Mouse (Mus musculus) G1E (cell line): ENCODE data around the gene Rimklb. TPM values are rescaled to one million over a fixed set of nuclear protein-coding genes. Genes with fewer than 3 reads are reported as not detected.
"Not testable (repeated sequence)": the region's sequence is repeated elsewhere in the genome, so short reads cannot be mapped to it uniquely, and the experiment has no call there.

Source experiments
- ATAC-seq: 2 replicates; pipeline ENCODE4 v1.8.0; 2016; ENCODE audit warnings: mild to moderate bottlenecking; ENCODE audit not compliant: insufficient number of reproducible peaks, poor library complexity, low FRiP score, severe bottlenecking; ENCODE audit errors: extremely low read depth
- DNase-seq: peaks from one replicate; pipeline ENCODE4 v3.0.0; 2012; ENCODE audit warnings: low spot score
- H3K27me3 ChIP-seq: 2 replicates; pipeline ENCODE4 v1.6.1; 2012; ENCODE audit warnings: mild to moderate bottlenecking, low read length, inconsistent platforms; ENCODE audit not compliant: insufficient read depth
- H3K36me3 ChIP-seq: replicated peaks from 2 replicates; pipeline ENCODE3; 2012; ENCODE audit warnings: mild to moderate bottlenecking, inconsistent platforms
- H3K4me1 ChIP-seq: 2 replicates; pipeline ENCODE4 v1.6.1; 2012; ENCODE audit warnings: low read depth, low read length, inconsistent platforms, mixed read lengths; ENCODE audit not compliant: insufficient read depth
- H3K4me3 ChIP-seq: 2 replicates; pipeline ENCODE4 v1.5.1; 2012; ENCODE audit warnings: low read depth, mild to moderate bottlenecking, inconsistent platforms, low read length, moderate library complexity, mixed read lengths
- H3K9me3 ChIP-seq: replicated peaks from 2 replicates; pipeline ENCODE4 v1.6.1; 2012; ENCODE audit warnings: inconsistent platforms
- CTCF ChIP-seq: IDR thresholded peaks from 2 replicates; pipeline ENCODE4 v1.5.1; 2012; ENCODE audit warnings: low read depth, low read length, inconsistent platforms, mixed read lengths
- GATA1 ChIP-seq: IDR thresholded peaks from 2 replicates; pipeline ENCODE4 v1.6.1; 2012; ENCODE audit warnings: borderline replicate concordance, low read length, inconsistent platforms, mixed read lengths
- GATA2 ChIP-seq: IDR thresholded peaks from 2 replicates; pipeline ENCODE4 v1.6.1; 2012; ENCODE audit warnings: low read depth, low read length, inconsistent platforms, borderline replicate concordance
- POLR2AphosphoS5 ChIP-seq: IDR thresholded peaks from 2 replicates; pipeline ENCODE4 v1.6.1; 2012; ENCODE audit warnings: low read depth, low read length, inconsistent platforms; ENCODE audit not compliant: insufficient replicate concordance
- TAL1 ChIP-seq: conservative IDR thresholded peaks from 2 replicates; pipeline ENCODE4 v1.6.1; 2012; ENCODE audit warnings: low read depth, low read length, inconsistent platforms, mixed read lengths
- polyA plus RNA-seq: library from polyadenylated mRNA; stranded (reverse); fragments of >175 nt; gene quantifications from 2 replicates; pipeline ENCODE4 v1.2.3, GENCODE M21; 2012
- total RNA-seq, 2 experiments: library from RNA; stranded (forward) in 1 of 2; stranded (reverse) in 1 of 2; fragments of 200-1000 nt in 1 of 2; fragments of >200 nt in 1 of 2; fragmentation: Nextera tagmentation in 1 of 2; gene quantifications; 2 replicates each; pipeline ENCODE4 v1.2.3; 2014 to 2017

Rimklb gene
- total and polyA plus RNA-seq, 3 experiments: 0.01 to 0.05 TPM; not detected in 1

- Histone ChIP-seq H3K4me1 (no peaks in the 10 kb centered on the region), H3K36me3 (no peaks in the 10 kb centered on the region), H3K4me3 (no peak overlapping the region), H3K9me3 (no peaks in the 10 kb centered on the region), H3K27me3 (0 out of 2 replicates have a peak, but pooled peaks cover 4% of the 10 kb centered on the region)
- ATAC-seq (no peak; the same call in 1 of the 2 replicates), DNase-seq (no peak)
- TF ChIP-seq TAL1: no peak
- no peak for TF ChIP-seq POLR2AphosphoS5
- TF ChIP-seq GATA1: no peak
- TF ChIP-seq CTCF: no peak
- no peak for TF ChIP-seq GATA2
Observed at GRCm38 (mm10) chr6:122522595-122522994, 24.0 kb upstream of the Rimklb start.

- no peak for DNase-seq
- Histone ChIP-seq H3K9me3 (no peaks in the 10 kb centered on the region), H3K27me3 (0 out of 2 replicates have a peak, but pooled peaks cover 9% of the 10 kb centered on the region), H3K4me1 (no peaks in the 10 kb centered on the region), H3K36me3 (no peaks in the 10 kb centered on the region), H3K4me3 (no peak overlapping the region)
- TF ChIP-seq POLR2AphosphoS5: no peak
- no peak for TF ChIP-seq TAL1
- TF ChIP-seq GATA1: no peak
- TF ChIP-seq CTCF: 0 out of 2 replicates have a peak, but pooled peaks have one; percentile 12
- ATAC-seq: no peak
Observed at GRCm38 (mm10) chr6:122519384-122519783, 20.8 kb upstream of the Rimklb start.

- Histone ChIP-seq H3K36me3 (no peaks in the 10 kb centered on the region), H3K4me1 (no peaks in the 10 kb centered on the region), H3K27me3 (0 out of 2 replicates have a peak, but pooled peaks cover 12% of the 10 kb centered on the region), H3K4me3 (no peak overlapping the region), H3K9me3 (no peaks in the 10 kb centered on the region)
- DNase-seq (no peak), ATAC-seq (no peak)
- TF ChIP-seq TAL1 (no peak), CTCF (no peak), GATA2 (no peak), GATA1 (no peak)
Observed at GRCm38 (mm10) chr6:122517668-122518067, 19.1 kb upstream of the Rimklb start.

- not testable (repeated sequence) for H3K4me1 ChIP-seq, H3K4me3 ChIP-seq, H3K9me3 ChIP-seq, H3K36me3 ChIP-seq, DNase-seq, ATAC-seq
- 0 out of 2 replicates have a peak, but pooled peaks cover 12% of the 10 kb centered on the region for H3K27me3 ChIP-seq
Observed at GRCm38 (mm10) chr6:122515762-122516161, 17.2 kb upstream of the Rimklb start.

GRCm38 (mm10) chr6:122514312-122514711 lies 15.8 kb upstream of the Rimklb start:
- TF ChIP-seq POLR2AphosphoS5: no peak
- no peak for TF ChIP-seq TAL1
- no peak for TF ChIP-seq GATA2
- TF ChIP-seq GATA1: no peak
- no peak for TF ChIP-seq CTCF
- no peaks in the 10 kb centered on the region for H3K4me1 ChIP-seq
- H3K4me3 ChIP-seq: no peak overlapping the region
- H3K27me3 ChIP-seq: 0 out of 2 replicates have a peak, but pooled peaks cover 12% of the 10 kb centered on the region
- H3K9me3 ChIP-seq: no peaks in the 10 kb centered on the region
- H3K36me3 ChIP-seq: no peaks in the 10 kb centered on the region
- DNase-seq (no peak), ATAC-seq (no peak)

GRCm38 (mm10) chr6:122512914-122513878 lies 14.6 kb upstream of the Rimklb start:
- no peaks in the 10 kb centered on the region for H3K36me3 ChIP-seq
- H3K4me1 ChIP-seq: no peaks in the 10 kb centered on the region
- no peak for TF ChIP-seq GATA1
- no peak for TF ChIP-seq CTCF
- TF ChIP-seq GATA2: no peak
- TF ChIP-seq TAL1: no peak
- TF ChIP-seq POLR2AphosphoS5: no peak
- ATAC-seq: no peak
- H3K9me3 ChIP-seq: no peaks in the 10 kb centered on the region
- peaks cover 16% of the 10 kb centered on the region; the same call in 1 of the 2 replicates for H3K27me3 ChIP-seq
- no peak for DNase-seq
- no peak overlapping the region for H3K4me3 ChIP-seq
